Mouse (Mus musculus) stomach, embryonic 14.5 days (tissue): ENCODE measurements around the gene Fbxl4. TPM values are rescaled to one million over a fixed set of nuclear protein-coding genes. Genes with fewer than 3 reads are reported as not detected.

Source experiments
- ATAC-seq: fragments of 200-750 bp; cut with Nextera tagmentation; 2 replicates; pipeline ENCODE4 v1.8.0; 2017; ENCODE audit warnings: low read depth, moderate TSS enrichment; ENCODE audit not compliant: insufficient number of reproducible peaks, insufficient read depth, low FRiP score
- H3K27ac ChIP-seq: fragments of 300-500 bp; sonication (generic); 2 replicates; pipeline ENCODE4 v1.5.1; 2014; ENCODE audit warnings: mild to moderate bottlenecking, low read length, moderate library complexity, mixed read lengths
- H3K27me3 ChIP-seq: fragments of 300-500 bp; sonication (generic); 2 replicates; pipeline ENCODE4 v1.6.1; 2014; ENCODE audit warnings: low read length, control low read depth, mixed read lengths; ENCODE audit not compliant: control insufficient read depth, insufficient read depth
- H3K36me3 ChIP-seq: fragments of 300-500 bp; sonication (generic); 2 replicates; pipeline ENCODE4 v1.6.1; 2014; ENCODE audit warnings: mild to moderate bottlenecking, control low read depth, low read length, moderate library complexity, mixed read lengths; ENCODE audit not compliant: control insufficient read depth, insufficient read depth
- H3K4me1 ChIP-seq: fragments of 300-500 bp; sonication (generic); 2 replicates; pipeline ENCODE4 v1.6.1; 2014; ENCODE audit warnings: low read length, control low read depth, mixed read lengths; ENCODE audit not compliant: control insufficient read depth, insufficient read depth
- H3K4me2 ChIP-seq: fragments of 300-500 bp; sonication (generic); replicated peaks from 2 replicates; pipeline ENCODE4 v1.6.1; 2014; ENCODE audit warnings: low read depth, low read length, control low read depth
- H3K4me3 ChIP-seq: fragments of 300-500 bp; sonication (generic); 2 replicates; pipeline ENCODE4 v1.5.1; 2014; ENCODE audit warnings: low read depth, low read length, control low read depth
- H3K9ac ChIP-seq: fragments of 300-500 bp; sonication (generic); replicated peaks from 2 replicates; pipeline ENCODE4 v1.6.1; 2014; ENCODE audit warnings: low read depth, mild to moderate bottlenecking, control low read depth, low read length, moderate library complexity, mixed read lengths
- H3K9me3 ChIP-seq: fragments of 300-500 bp; sonication (generic); 2 replicates; pipeline ENCODE4 v1.6.1; 2016; ENCODE audit warnings: low read depth, low read length, control low read depth; ENCODE audit not compliant: control insufficient read depth
- WGBS: fragments of 180-500 bp; shearing (Covaris S2); extraction: QIAGEN DNeasy Blood & Tissue Kit; methylation state at CpG from one replicate; pipeline ENCODE4 v1.1.7; 2014; 5-methylcytosine and 5-hydroxymethylcytosine counted together
- polyA plus RNA-seq: library from polyadenylated mRNA; unstranded; fragments of >200 nt; fragmentation: Nextera tagmentation; extraction: Ambion mirVana; gene quantifications from 2 replicates; pipeline ENCODE4 v1.2.1, GENCODE M21; 2014

Gene Fbxl4
- polyA plus RNA-seq, 1 experiment from 2014 or later = 14.7 TPM

DNA sequence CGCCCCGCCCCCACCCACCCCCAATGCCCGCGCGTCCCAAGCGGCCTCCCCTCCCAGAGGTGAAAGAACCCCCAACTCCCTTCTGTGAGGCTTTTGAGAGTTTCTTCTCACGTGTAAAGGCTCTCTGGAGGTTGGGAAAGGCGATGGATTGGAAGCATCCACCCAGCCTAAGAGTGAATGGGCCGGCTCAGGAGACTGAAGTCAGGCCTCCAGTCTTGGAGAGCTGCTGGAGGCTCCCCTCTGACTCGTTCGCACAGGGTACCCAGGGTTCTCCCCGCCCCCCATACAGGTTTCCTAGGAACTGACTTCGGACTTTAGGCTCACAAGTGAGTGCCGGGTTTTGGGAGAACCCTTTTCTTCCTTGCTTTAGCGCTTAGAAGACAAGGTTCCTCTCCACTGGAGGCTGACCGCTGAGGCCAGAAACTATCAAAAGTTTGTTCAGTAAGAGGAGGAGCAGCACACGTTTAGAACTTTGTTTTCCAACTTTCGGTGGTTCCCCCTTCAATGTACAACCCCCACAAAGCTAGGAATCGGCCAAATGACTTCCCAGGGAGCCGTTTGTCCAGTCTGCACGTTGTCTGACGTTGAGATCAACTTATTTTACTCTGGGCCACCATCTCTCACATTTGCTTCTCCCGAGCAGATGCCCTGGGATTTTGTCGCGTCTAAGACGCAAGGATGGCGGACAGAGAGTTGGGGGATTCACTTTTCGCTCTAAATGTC is 122.2 kb downstream of the Fbxl4 start:
- 2% methylated on average over 28 of the region's 28 CpGs for WGBS

DNA sequence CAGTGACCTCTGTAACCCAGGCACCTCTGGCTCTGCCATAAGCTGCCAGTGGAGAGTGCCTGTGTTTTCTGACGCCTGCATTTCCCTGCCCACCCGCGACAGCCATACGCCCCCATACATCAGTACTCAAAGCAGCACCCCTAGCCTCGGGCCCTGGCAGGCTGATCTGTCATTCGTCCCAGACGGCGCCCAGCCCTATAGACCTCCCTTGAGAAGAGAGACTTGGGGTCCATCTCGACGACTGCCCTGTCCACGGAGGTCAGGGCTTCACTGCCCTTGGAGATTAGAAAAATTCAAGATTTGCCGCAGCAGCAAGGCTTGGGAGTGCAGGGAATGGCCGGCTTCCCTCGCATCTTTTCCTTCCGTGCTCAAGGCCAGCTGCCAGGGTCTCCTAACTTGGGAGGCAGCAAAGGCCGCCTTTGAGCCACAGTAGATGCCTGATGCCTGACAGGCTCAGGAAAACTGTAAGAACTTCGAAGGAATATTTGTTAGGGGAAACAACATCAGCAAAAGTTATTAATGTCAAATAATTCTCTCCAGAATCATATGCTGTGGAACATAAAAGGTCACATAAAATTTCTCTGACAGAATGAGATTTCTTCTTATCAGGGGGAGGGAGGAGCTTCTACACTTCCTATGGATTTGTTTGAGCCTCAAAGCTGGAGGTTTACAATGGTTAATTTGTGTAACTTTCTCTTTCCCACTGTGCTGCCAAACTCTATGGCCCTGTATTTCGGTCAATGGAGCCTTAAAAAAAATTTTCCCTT is 122.9 kb downstream of the Fbxl4 start:
- H3K9ac ChIP-seq = no peak overlapping the region
- no peaks in the 10 kb centered on the region for H3K36me3 ChIP-seq
- H3K9me3 ChIP-seq = no peaks in the 10 kb centered on the region
- H3K27ac ChIP-seq = no peak overlapping the region
- ATAC-seq = no peak
- no peaks in the 10 kb centered on the region for H3K4me1 ChIP-seq
- no peak overlapping the region for H3K4me2 ChIP-seq
- peaks cover 52% of the 10 kb centered on the region for H3K27me3 ChIP-seq
- 2% methylated on average over 18 of the region's 18 CpGs for WGBS
- no peak overlapping the region for H3K4me3 ChIP-seq

More for the DNA sequence above, 122.2 kb downstream of the Fbxl4 start:
- no peak for ATAC-seq
- H3K27me3 ChIP-seq = peaks cover 53% of the 10 kb centered on the region
- no peaks in the 10 kb centered on the region for H3K4me1 ChIP-seq
- no peak overlapping the region for H3K9ac ChIP-seq
- H3K36me3 ChIP-seq = no peaks in the 10 kb centered on the region
- no peaks in the 10 kb centered on the region for H3K9me3 ChIP-seq
- no peak overlapping the region for H3K4me3 ChIP-seq
- H3K4me2 ChIP-seq = no peak overlapping the region
- no peak overlapping the region for H3K27ac ChIP-seq

DNA sequence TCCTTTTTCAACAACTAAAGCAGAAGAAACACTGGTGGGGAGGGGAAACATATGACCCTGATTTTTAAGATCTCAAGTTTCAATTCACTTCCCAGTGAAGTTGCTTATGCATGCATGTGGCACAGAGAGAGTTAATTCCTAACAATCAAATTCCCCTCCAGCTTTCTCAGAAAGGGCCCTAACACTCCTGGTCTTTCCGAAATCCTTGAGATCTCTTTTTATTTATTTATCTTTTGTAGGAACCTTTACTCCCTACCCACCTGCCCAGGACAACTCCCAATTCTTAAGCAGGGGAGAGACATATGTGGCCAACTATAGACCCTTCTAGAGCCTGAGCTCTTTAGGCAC is 123.5 kb downstream of the Fbxl4 start:
- ATAC-seq = no peak
- Histone ChIP-seq H3K9me3 (no peaks in the 10 kb centered on the region), H3K9ac (no peak overlapping the region), H3K4me2 (no peak overlapping the region), H3K27ac (no peak overlapping the region), H3K4me1 (no peaks in the 10 kb centered on the region), H3K36me3 (no peaks in the 10 kb centered on the region), H3K27me3 (peaks cover 52% of the 10 kb centered on the region), H3K4me3 (no peak overlapping the region)
- WGBS = 3% methylated on average over 1 of the region's 1 CpGs

DNA sequence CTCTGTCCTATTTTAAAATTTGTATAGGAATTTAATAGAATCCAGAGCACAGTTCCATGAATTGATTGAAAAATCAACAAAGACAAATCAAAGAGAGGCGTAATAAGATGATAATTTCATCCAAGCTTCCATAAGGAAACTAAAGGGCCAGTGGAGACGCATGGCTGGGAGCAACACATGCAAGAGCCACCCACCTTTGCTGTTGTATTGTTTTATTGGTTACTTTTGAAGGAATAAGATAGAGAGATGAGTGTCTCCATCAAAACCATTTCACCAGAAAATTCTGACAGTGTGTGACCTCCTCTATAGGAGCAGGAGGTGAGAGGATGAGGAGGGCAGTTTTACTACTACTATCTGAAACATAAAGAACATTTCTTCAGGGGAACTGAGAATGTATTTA is 124.8 kb downstream of the Fbxl4 start:
- H3K4me1 ChIP-seq = no peaks in the 10 kb centered on the region
- no peak for ATAC-seq
- no peak overlapping the region for H3K4me2 ChIP-seq
- no peak overlapping the region for H3K9ac ChIP-seq
- no peaks in the 10 kb centered on the region for H3K36me3 ChIP-seq
- peaks cover 58% of the 10 kb centered on the region for H3K27me3 ChIP-seq
- H3K4me3 ChIP-seq = no peak overlapping the region
- 15% methylated on average over 2 of the region's 2 CpGs for WGBS
- H3K27ac ChIP-seq = no peak overlapping the region
- no peaks in the 10 kb centered on the region for H3K9me3 ChIP-seq

DNA sequence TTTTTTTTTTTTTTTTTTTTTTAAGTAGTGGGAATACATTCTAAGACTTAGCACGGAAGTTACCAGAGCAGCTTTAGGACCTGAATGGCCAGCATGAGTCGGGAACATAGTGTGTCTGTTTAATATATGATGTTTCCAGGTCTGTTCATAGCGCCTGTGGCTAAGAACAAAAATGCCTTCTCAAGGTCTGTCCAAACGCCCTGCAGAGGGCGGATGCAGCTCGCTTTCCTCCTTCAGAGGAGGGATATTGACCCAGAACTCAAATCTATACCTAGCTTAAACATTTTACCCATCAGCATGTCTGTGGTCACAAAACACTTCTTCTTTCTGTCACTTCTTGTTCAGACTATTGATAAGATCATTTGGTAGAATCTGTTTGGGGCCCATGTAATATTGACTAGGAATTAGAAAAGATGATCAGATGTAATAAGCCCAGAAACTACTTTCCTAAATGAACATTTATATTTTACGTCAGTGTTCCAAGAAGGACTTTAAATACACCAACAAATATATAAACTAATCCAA is 125.5 kb downstream of the Fbxl4 start:
- Histone ChIP-seq H3K4me3 (no peak overlapping the region), H3K9me3 (no peaks in the 10 kb centered on the region), H3K27ac (no peak overlapping the region), H3K36me3 (no peaks in the 10 kb centered on the region), H3K9ac (no peak overlapping the region), H3K27me3 (peaks cover 64% of the 10 kb centered on the region), H3K4me1 (peaks cover 6% of the 10 kb centered on the region; the same call in 1 of the 2 replicates), H3K4me2 (no peak overlapping the region)
- no peak for ATAC-seq
- 6% methylated on average over 7 of the region's 7 CpGs for WGBS

DNA sequence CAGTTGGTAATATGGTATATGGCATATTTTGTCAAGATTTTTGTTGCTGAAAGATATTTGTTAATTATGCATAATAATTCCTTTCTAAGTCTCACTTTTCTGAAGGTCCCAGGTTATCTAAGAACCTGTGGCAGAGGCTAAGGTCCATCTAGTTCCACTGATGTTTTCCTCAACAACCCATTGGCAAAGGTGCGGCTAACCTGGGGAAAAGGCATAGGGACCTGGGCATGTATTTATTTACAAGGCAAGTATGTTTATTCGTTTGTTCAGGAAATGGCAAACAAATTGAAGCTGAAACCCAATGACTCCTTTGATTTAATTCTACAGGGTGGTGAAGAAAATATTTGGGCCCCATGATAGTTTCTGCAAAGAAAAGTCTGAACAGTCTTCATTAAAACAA is 126.2 kb downstream of the Fbxl4 start:
- Histone ChIP-seq H3K4me3 (no peak overlapping the region), H3K9me3 (no peaks in the 10 kb centered on the region), H3K36me3 (no peaks in the 10 kb centered on the region), H3K27ac (no peak overlapping the region), H3K9ac (no peak overlapping the region), H3K4me1 (peaks cover 7% of the 10 kb centered on the region; the same call in 1 of the 2 replicates), H3K27me3 (peaks cover 62% of the 10 kb centered on the region), H3K4me2 (no peak overlapping the region)
- ATAC-seq = no peak
- 13% methylated on average over 2 of the region's 2 CpGs for WGBS

Other genes with a start within 250 kb of the Fbxl4 start
- gene Pou3f2, start 130.8 kb downstream of the Fbxl4 start, polyA plus RNA-seq = 0.08 TPM in 1 of 2 replicates, not detected in the other